Mouse (Mus musculus): ENCODE measurements around the gene Mrpl40. TPM values are rescaled to one million over a fixed set of nuclear protein-coding genes. Genes with fewer than 3 reads are reported as not detected.
"Not testable (repeated sequence)": the region's sequence is repeated elsewhere in the genome, so short reads cannot be mapped to it uniquely, and the experiment has no call there.

Gene Mrpl40
- 10 to 100 TPM; 28.3 to 31.7 TPM for total RNA-seq (2021)
- long read RNA-seq, experiment 1, transcript Mrpl40-201 (4 exons, 1,280 nt), result major isoform, 10 of 15 reads
- long read RNA-seq, experiment 1, partial matches to known transcripts, result 1 of 15 reads
- long read RNA-seq, experiment 1, other reads (novel, unspliced or antisense), result 2 of 15 reads
- long read RNA-seq, experiment 2, transcript Mrpl40-201 (4 exons, 1,280 nt), result major isoform, 31 of 36 reads
- long read RNA-seq, experiment 2, partial matches to known transcripts, result 0 of 36 reads
- long read RNA-seq, experiment 2, other reads (novel, unspliced or antisense), result 3 of 36 reads

DNA sequence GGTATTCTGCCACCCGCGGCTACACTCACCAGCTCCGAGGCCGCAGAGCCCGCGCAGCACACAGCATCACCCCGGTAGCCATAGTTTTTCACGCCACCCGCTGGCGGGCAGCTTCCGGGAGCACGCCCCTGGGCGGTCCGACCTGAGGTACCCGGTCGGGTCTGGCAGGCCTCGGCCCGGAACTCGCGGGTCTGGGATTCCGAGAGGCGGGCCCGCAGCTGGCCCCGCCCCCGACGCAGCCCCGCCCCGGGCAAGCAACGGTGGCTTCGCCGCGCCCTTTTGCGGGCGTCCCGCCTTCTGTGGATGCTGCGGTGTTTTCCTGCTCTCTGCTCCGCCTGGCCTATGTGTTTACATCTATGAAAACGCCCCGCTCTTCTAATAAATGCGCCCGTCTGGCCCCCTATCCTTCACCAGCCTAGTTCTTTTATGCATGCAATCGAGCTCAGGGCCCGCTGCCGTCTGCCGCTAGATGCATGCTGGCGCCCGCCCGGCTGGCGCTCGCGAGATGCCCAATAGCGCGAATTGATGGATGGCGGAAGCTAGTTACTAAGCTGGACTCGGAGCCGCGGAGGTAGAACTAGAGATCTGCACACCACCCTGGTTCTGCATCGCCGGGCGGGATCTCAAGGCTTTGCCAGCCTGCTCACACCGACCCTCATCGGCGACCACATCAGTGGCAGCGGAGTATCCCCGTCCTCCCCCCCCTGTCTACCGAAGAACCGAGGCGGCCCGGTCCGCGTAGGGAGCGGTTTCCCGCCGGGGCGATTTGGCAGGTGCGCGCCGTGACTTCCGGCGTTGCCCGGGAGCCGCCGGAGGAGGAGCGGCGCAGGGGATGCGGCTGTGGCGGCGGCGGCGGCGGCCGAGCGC is at the start of gene Mrpl40, which contains the start of gene Hira:
Mrpl40 (minus strand) TSS at position 421 of the 867 bp plus-strand sequence.
Hira (plus strand) TSS at position 596 of the 867 bp plus-strand sequence.
- TF ChIP-seq CTCF (conservative IDR thresholded peaks at IDR 0.05), result no peak; the same call in 1 of the 2 replicates
- DNase-seq (ENCODE audit: low spot score in 2 of 2), result peak; percentile 91 to 94
- peak within 1 kb of the TSS; percentile 95 for H3K27ac ChIP-seq
- peak within 1 kb of the TSS; percentile 80 for H3K4me3 ChIP-seq

DNA sequence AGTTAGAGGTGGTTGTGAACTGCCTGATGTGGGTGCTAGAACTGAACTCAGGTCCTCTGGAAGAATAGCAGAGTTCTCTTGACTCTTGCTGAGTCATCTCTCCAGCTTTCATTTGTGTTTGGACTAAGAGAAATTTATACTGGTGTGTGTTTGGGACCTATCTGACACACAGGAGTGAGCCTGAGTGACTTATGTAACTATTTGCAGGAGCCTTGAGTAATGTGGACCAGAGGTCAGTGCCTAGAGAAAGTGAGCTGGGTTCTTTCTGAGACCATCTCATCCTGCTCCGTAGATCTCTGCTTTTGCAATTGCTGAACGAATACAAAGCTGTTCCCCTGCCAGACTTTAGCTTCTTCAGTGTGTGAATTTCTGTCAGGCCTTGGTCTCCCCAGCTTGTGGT is 45.1 kb upstream of the Mrpl40 start:
- no peak for DNase-seq (ENCODE audit: low spot score in 2 of 2)
- no peak for TF ChIP-seq CTCF (conservative IDR thresholded peaks at IDR 0.05)
- no peak overlapping the region for H3K4me3 ChIP-seq
- H3K27ac ChIP-seq, result no peak overlapping the region

DNA sequence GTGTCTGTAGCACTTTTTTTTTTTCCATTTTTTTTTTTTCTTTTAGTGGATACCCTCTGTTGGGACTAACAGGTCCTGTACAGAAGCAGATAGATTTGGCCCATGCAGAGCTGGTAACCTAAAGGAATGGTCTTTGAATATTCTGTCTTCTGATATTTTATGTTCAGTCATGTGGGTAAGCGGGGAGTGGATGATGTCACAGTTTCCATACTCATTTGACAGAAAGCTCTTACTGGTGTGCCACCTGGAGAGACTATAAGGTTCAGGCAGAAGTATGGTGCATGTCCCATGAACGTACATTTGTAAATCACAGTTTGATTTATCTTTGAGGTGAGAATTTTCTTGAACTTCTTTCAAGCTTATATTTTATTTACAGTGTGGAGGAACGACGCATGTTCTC is 39.4 kb upstream of the Mrpl40 start:
- DNase-seq (ENCODE audit: low spot score in 2 of 2), result no peak
- TF ChIP-seq CTCF (conservative IDR thresholded peaks at IDR 0.05), result no peak
- no peak overlapping the region for H3K27ac ChIP-seq
- no peak overlapping the region for H3K4me3 ChIP-seq

DNA sequence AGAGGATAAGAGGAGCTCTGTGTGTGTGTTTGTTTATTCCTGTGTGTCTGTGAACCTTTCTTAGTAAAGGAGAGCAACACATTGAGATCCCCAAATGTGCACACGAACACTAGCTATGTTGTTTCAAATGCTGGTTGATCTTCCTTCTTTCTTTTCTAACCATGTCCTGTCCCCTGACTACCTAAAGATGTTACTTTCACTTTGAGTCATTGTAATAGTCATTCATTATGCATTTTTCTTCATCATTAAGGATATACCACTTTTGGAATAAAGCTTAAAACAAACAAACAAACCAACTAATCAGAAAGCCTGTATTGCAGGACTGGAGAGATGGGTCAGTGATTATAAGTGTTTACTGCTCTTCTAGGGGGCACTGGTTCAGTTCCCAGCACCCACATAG is 29.0 kb upstream of the Mrpl40 start:
- Histone ChIP-seq H3K27ac (no peak overlapping the region), H3K4me3 (no peak overlapping the region)
- no peak for DNase-seq (ENCODE audit: low spot score in 2 of 2)
- no peak for TF ChIP-seq CTCF (conservative IDR thresholded peaks at IDR 0.05)

DNA sequence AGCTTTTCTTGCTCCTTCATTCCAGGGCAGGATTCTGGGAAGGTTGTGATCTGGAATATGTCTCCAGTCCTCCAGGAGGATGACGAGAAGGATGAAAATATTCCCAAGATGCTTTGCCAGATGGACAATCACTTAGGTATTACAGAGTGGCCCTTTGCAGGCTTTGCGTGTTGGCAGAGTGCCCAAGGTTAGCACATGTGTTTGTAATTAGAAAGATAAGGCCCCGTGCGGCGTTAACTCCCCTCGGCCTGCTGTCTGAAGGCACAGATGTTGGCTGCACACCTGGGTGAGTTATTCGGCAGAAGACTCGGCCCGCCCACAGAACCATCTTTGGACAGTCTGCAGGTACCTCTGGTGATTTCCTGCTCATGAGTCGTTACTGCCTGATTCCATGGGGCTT is 19.8 kb upstream of the Mrpl40 start:
- H3K27ac ChIP-seq, result no peak overlapping the region
- TF ChIP-seq CTCF (conservative IDR thresholded peaks at IDR 0.05), result no peak
- no peak for DNase-seq (ENCODE audit: low spot score in 2 of 2)
- no peak overlapping the region for H3K4me3 ChIP-seq

DNA sequence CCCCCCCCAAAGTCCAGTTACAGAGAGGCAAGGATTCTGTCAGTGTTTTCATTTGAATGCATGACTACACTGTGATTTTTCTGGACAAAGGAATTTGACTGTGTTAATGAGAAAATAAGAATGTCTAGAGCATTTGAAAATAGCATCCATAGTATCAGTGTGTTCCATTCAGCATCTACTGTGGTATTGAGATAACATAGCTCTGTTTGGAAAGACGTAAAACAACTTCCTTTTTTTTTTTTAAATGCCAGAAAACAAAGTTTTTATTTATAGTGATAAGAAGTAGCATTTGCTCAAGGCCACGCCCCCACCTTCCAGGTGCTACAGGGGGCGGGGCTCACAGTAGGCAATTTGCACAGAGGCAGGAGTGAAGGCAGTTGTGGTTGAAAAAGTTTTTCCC is 18.6 kb upstream of the Mrpl40 start:
- DNase-seq (ENCODE audit: low spot score in 2 of 2), result no peak
- Histone ChIP-seq H3K4me3 (no peak overlapping the region), H3K27ac (no peak overlapping the region)
- TF ChIP-seq CTCF (conservative IDR thresholded peaks at IDR 0.05), result no peak

DNA sequence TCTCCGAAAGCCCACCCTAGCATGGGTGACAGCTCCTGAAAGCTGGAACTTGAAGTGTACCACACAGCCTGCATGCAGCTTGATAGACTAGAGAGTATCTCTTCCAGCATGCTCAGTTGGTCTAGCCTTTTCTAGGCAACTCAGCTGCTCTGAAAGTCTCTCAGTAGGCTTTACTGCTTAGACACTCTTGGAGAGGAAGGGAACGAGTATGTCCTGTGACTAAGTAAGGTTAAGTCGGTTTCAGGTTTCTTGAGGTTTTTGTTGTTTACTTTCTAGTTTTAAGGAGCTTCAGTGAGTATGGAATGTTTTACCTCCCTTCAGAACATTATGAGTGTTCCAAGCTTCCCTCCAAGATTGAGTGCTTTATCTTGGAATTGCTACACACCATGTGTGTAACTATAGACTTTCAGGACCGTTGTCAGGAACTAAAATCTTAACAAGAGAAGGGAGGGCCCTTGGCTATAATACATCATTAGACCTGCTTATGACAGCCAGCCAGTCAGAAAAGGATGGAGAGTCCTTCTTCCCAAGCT is 17.2 kb upstream of the Mrpl40 start:
- TF ChIP-seq CTCF (conservative IDR thresholded peaks at IDR 0.05), result no peak
- no peak overlapping the region for H3K27ac ChIP-seq
- no peak for DNase-seq (ENCODE audit: low spot score in 2 of 2)
- no peak overlapping the region for H3K4me3 ChIP-seq

DNA sequence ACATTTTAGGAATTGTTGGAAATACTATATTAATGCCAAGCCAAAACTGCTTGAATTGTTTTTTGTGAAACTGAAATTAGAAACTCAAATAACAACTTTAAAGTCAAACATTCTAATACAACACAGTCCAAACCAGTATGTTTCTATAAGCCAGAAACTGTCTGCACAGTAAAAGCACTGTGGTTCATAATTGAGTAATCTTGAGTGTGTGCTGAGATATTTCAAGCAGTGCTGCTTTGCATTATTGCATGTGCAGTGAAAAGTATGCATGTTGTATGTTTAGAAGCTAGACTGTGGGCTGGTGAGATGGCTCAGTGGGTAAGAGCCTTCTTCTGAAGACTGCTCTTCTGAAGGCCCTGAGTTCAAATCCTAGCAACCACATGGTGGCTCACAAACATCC is 7.4 kb upstream of the Mrpl40 start:
- H3K27ac ChIP-seq, result no peak overlapping the region
- no peak for DNase-seq (ENCODE audit: low spot score in 2 of 2)
- H3K4me3 ChIP-seq, result no peak overlapping the region
- TF ChIP-seq CTCF (conservative IDR thresholded peaks at IDR 0.05), result no peak

DNA sequence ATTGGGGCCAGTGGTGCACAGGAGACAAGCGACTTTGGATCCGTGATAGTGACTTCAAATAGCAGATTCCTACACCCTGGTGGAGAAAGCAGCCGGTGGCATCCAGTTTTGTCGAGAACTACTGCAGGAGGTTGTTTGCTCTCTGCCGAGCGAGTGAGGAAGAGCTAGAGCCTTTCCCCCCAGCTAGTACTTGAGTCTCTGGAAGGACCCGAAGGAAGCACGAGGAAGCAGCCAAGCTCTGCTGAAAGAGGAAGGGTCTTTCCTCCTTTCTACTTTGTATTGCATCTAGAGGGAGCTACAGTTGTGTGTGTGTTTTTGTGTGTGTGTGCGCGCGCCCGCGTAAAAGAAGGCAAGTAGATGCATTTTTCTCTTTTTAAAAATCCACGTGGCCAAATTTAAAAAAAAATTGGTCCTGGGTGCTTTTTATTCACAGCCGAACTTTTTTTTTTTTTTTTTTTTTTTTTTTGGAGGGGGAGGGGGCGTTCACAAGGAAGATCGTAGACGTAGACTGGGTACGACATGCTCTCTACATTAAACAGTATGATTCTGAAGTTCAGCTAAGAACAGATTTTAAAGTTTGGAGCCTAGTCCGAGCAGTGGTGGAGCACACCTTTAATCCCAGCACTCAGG is 1.5 kb upstream of the Mrpl40 start:
- no peak for DNase-seq (ENCODE audit: low spot score in 2 of 2)
- peak overlapping the region; percentile 95 for H3K27ac ChIP-seq
- TF ChIP-seq CTCF (conservative IDR thresholded peaks at IDR 0.05), result no peak; the same call in 1 of the 2 replicates

DNA sequence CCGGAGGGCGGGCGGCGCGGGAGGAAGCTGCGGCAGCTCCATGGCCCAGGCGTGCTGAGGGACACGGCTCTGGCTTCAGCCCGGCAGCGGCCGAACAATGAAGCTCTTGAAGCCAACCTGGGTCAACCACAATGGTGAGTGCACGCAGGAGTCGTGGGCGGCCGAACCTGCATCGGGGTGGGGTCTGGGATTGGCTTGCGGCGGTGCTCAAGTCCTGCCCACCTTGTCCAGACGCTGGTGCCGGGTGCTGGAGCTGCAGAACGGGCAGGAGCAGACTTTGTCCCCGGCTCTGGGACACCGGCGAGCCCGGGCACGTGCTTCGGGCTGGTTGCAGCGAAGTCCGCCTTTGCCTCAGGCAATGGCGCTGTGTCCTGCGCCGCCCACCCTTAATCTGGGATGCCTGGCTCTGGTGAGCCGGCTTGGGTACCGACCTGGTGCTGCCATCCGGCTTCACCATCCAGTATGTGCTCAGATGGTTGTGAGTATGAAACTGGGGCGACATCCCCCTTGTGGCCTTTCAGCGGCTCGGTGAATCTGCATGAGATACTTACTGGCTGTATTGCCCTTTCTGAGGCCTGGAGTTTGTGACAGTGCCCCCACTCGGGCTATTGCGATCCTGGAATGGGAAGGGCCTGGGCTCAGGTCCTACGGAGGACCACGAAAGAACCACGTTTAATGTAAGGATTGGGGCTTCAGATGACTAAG is 876 bp upstream of the Mrpl40 start:
- peak; percentile 27 to 46 for DNase-seq (ENCODE audit: low spot score in 2 of 2)
- Histone ChIP-seq H3K4me3 (peak overlapping the region; percentile 80), H3K27ac (peak overlapping the region; percentile 95)
- peak; percentile 63 for TF ChIP-seq CTCF (conservative IDR thresholded peaks at IDR 0.05)

More for the DNA sequence above, 1.5 kb upstream of the Mrpl40 start:
- H3K4me3 ChIP-seq, result peak overlapping the region; percentile 80

DNA sequence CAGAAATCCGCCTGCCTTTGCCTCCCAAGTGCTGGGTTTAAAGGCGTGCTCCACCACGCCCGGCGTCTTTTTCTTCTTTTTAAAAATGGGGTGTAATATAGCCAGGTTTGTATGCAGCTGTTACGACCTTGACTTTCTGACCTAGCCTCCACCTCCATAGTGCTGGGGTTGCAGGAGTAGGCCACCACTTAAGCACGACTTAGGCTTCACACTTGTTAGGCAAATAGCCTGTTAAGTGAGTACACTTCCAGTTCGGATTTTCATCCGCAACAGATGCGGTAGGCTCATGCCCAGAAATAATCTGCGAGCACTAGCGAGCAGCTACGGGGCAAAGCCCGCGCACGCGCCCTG is 596 bp downstream of the Mrpl40 start:
- H3K27ac ChIP-seq, result peak overlapping the region; percentile 95
- no peak for TF ChIP-seq CTCF (conservative IDR thresholded peaks at IDR 0.05)
- DNase-seq (ENCODE audit: low spot score in 2 of 2), result no peak
- peak overlapping the region; percentile 80 for H3K4me3 ChIP-seq

DNA sequence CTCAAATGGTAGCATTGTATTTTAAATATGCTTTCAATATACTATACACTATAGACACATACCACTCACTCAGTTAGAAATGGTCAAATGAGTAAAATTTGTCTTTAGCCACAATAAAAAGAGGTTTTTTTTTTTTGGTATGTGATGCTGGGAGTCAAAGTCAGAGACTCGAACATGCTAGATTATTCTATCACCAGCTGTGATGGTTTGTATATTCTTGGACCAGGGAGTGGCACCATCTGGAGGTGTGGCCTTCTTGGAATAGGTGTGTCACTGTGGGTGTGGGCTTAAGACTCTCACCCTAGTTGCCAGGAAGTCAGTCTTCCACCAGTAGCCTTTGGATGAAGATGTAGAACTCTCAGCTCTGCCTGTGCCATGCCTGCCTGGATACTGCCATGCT is 6.2 kb downstream of the Mrpl40 start:
- H3K27ac ChIP-seq; H3K4me3 ChIP-seq; DNase-seq (ENCODE audit: low spot score in 2 of 2): not testable (repeated sequence)

Measured in layer of hippocampus, adult 2 months (tissue).